Mouse (Mus musculus): ENCODE measurements around the gene Vps8. TPM values are rescaled to one million over a fixed set of nuclear protein-coding genes. Genes with fewer than 3 reads are reported as not detected.
"Not testable (repeated sequence)": the region's sequence is repeated elsewhere in the genome, so short reads cannot be mapped to it uniquely, and the experiment has no call there.

The Vps8 gene
- total RNA-seq, 2 experiments from 2014 or later: 56.1 to 58.1 TPM

- no peak for DNase-seq (ENCODE audit: low spot score in 2 of 2)
Observed at GRCm38 (mm10) chr16:21653151-21653550, 230.2 kb downstream of the Vps8 start.

- DNase-seq (ENCODE audit: low spot score in 2 of 2): no peak
Observed at GRCm38 (mm10) chr16:21654384-21654783, 231.5 kb downstream of the Vps8 start.

GRCm38 (mm10) chr16:21655291-21655690, 232.4 kb downstream of the Vps8 start:
- DNase-seq (ENCODE audit: low spot score in 2 of 2): no peak

GRCm38 (mm10) chr16:21655961-21656360, 233.0 kb downstream of the Vps8 start:
- DNase-seq (ENCODE audit: low spot score in 2 of 2): no peak

- DNase-seq (ENCODE audit: low spot score in 2 of 2): no peak
Observed at GRCm38 (mm10) chr16:21664633-21665363, 241.9 kb downstream of the Vps8 start.

GRCm38 (mm10) chr16:21665423-21665986, 242.6 kb downstream of the Vps8 start:
- DNase-seq (ENCODE audit: low spot score in 2 of 2): no peak

GRCm38 (mm10) chr16:21671878-21672277, 249.0 kb downstream of the Vps8 start:
- no peak for DNase-seq (ENCODE audit: low spot score in 2 of 2)

- not testable (repeated sequence) for DNase-seq (ENCODE audit: low spot score in 2 of 2)
Observed at GRCm38 (mm10) chr16:21673046-21673445, 250.1 kb downstream of the Vps8 start.

GRCm38 (mm10) chr16:21673651-21674050, 250.7 kb downstream of the Vps8 start:
- DNase-seq (ENCODE audit: low spot score in 2 of 2): not testable (repeated sequence)

GRCm38 (mm10) chr16:21676791-21677190, 253.9 kb downstream of the Vps8 start:
- DNase-seq (ENCODE audit: low spot score in 2 of 2): no peak

GRCm38 (mm10) chr16:21687406-21687805, 264.5 kb downstream of the Vps8 start:
- DNase-seq (ENCODE audit: low spot score in 2 of 2): no peak

GRCm38 (mm10) chr16:21689141-21689540, 266.2 kb downstream of the Vps8 start:
- DNase-seq (ENCODE audit: low spot score in 2 of 2): no peak

- DNase-seq (ENCODE audit: low spot score in 2 of 2): no peak
Observed at GRCm38 (mm10) chr16:21690216-21690755, 267.4 kb downstream of the Vps8 start.

GRCm38 (mm10) chr16:21693981-21694462, 271.1 kb downstream of the Vps8 start:
- DNase-seq (ENCODE audit: low spot score in 2 of 2): peak; percentile 44 to 65

Other genes with a start within 250 kb of the Vps8 start
- 10 to 100 TPM; 25.5 to 27.5 TPM for gene Ephb3, start 218.4 kb upstream of the Vps8 start, total RNA-seq (2021)

All from left cerebral cortex, adult 18-20 months (tissue).